Mouse (Mus musculus) thymus, adult 2 months (tissue): Measurements from ENCODE around the gene Scamp4. TPM values are rescaled to one million over a fixed set of nuclear protein-coding genes. Genes with fewer than 3 reads are reported as not detected.

ENCODE experiments used
- DNase-seq: peaks from one replicate; pipeline ENCODE4 v3.0.0; 2021
- H3K27ac ChIP-seq: fragments of 200-500 bp; 2 replicates; pipeline ENCODE4 v1.5.1; 2012; ENCODE audit warnings: low read length, control low read depth; ENCODE audit not compliant: control insufficient read depth, insufficient read depth
- H3K27me3 ChIP-seq: fragments of 200-500 bp; 2 replicates; pipeline ENCODE4 v1.6.1; 2012; ENCODE audit warnings: mild to moderate bottlenecking, low read length, moderate library complexity, mixed read lengths; ENCODE audit not compliant: control insufficient read depth, insufficient read depth
- H3K36me3 ChIP-seq: fragments of 200-500 bp; 2 replicates; pipeline ENCODE4 v1.6.1; 2012; ENCODE audit warnings: mild to moderate bottlenecking, low read length, moderate library complexity; ENCODE audit not compliant: control insufficient read depth, insufficient read depth
- H3K4me1 ChIP-seq: fragments of 200-500 bp; replicated peaks from 2 replicates; pipeline ENCODE4 v1.6.1; 2012; ENCODE audit warnings: low read length; ENCODE audit not compliant: control insufficient read depth, insufficient read depth
- H3K4me3 ChIP-seq: fragments of 200-500 bp; 2 replicates; pipeline ENCODE4 v1.5.1; 2012; ENCODE audit warnings: mild to moderate bottlenecking, low read length, control low read depth, moderate library complexity; ENCODE audit not compliant: control insufficient read depth, insufficient read depth
- CTCF ChIP-seq: fragments of 200-500 bp; IDR thresholded peaks from 2 replicates; pipeline ENCODE4 v1.5.1; 2012; ENCODE audit warnings: mild to moderate bottlenecking, control low read depth, low read length, moderate library complexity, borderline replicate concordance; ENCODE audit not compliant: control insufficient read depth, poor library complexity, insufficient read depth; ENCODE audit errors: extremely low read depth
- POLR2A ChIP-seq: fragments of 200-500 bp; IDR thresholded peaks from 2 replicates; pipeline ENCODE4 v1.6.1; 2012; ENCODE audit warnings: mild to moderate bottlenecking, low read length, control low read depth, moderate library complexity; ENCODE audit not compliant: control insufficient read depth, poor library complexity, insufficient read depth; ENCODE audit errors: extremely low read depth
- WGBS: fragments of 180-500 bp; shearing (Covaris S2); methylation state at CpG from one replicate; pipeline ENCODE4 v1.1.7; 2018; 5-methylcytosine and 5-hydroxymethylcytosine counted together
- polyA plus RNA-seq: library from polyadenylated mRNA; depleted of rRNA; stranded (reverse); fragments of >200 nt; gene quantifications from 2 replicates; pipeline ENCODE4 v1.2.3, GENCODE M21; 2012

Scamp4 gene
- polyA plus RNA-seq, 1 experiment = 156 TPM

DNA sequence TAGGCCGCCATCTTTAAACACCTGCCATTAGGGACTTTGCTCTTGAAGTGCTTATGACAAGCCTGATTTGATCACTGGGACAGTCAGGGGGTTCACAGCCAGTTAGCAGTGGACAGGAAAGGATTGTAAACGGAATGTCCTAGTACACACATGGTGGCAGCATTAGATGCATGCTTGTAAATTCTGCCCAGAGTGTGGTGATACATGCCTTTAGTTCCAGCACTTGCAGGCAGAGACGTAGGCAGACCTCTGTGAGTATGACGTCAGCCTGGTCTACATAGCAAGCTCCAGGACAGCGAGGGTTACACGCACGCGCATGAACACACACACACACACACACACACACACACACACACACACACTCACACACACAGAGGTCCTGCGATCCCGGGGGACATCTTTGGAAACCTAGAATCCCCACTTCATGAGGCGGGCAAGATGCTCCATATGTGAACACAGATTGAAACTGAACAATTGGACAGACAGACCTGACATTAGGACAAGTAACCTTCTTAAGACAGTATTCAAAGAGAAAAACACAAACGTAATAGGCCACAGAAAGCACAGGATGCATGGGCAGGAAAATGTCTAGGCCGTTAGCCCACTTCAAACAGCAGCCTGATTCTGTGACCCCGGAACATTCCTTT lies 55.6 kb downstream of the Scamp4 start:
- 16% methylated on average over 14 of the region's 14 CpGs for WGBS
- peak; percentile 48 for DNase-seq
- no peak overlapping the region for H3K4me3 ChIP-seq
- peak overlapping the region; percentile 89 for H3K27ac ChIP-seq
- TF ChIP-seq POLR2A (no peak), CTCF (no peak)
- H3K36me3 ChIP-seq = no peaks in the 10 kb centered on the region
- no peaks in the 10 kb centered on the region for H3K27me3 ChIP-seq
- peaks cover 51% of the 10 kb centered on the region for H3K4me1 ChIP-seq

DNA sequence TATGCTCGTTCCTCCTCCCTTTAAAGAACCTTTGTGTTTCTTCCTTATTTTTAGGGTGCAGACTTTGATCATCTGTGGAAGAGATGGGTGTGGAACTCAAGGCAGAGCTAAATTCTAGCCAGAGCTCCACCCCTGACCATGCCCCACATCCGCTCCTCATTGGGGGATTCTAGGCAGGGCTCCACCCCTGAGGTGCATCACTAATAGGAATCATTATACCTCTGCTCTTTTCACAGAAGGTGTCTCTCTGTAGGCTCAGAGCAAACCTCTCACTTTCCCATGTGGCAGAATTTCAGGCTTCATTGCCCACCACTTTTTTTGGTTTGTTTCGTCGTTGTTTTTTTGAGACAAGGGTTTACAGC lies 56.1 kb downstream of the Scamp4 start:
- Histone ChIP-seq H3K27me3 (no peaks in the 10 kb centered on the region), H3K4me3 (peak overlapping the region; percentile 27), H3K4me1 (peaks cover 56% of the 10 kb centered on the region), H3K27ac (peak overlapping the region; percentile 89), H3K36me3 (no peaks in the 10 kb centered on the region)
- DNase-seq = peak; percentile 47
- 5% methylated on average over 4 of the region's 4 CpGs for WGBS
- TF ChIP-seq CTCF (no peak), POLR2A (no peak)

DNA sequence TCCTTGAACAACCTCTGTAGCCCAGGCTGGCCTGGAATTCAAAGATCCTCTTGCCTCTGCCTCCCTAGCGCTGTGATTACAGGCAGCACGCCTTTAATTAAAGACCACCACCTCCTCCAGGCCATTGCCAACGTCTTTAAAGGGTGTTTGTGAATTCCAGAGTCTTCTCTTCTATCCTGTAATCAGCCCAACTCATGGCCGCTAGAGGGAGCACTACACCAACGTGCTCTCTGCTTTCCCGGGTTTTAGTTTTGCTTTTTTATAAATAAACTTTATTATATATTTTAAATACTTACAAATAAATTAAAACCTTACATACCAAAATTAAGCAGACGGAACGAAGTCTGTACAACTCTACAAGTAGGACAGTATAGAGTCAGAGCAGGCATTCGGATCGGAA lies 56.5 kb downstream of the Scamp4 start:
- H3K27ac ChIP-seq = peak overlapping the region; percentile 89
- no peaks in the 10 kb centered on the region for H3K36me3 ChIP-seq
- peak; percentile 78 for DNase-seq
- 10% methylated on average over 10 of the region's 10 CpGs for WGBS
- peak overlapping the region; percentile 27 for H3K4me3 ChIP-seq
- H3K4me1 ChIP-seq = peaks cover 59% of the 10 kb centered on the region
- no peaks in the 10 kb centered on the region for H3K27me3 ChIP-seq
- 0 out of 2 replicates have a peak, but pooled peaks have one; percentile 19 for TF ChIP-seq CTCF
- no peak for TF ChIP-seq POLR2A

DNA sequence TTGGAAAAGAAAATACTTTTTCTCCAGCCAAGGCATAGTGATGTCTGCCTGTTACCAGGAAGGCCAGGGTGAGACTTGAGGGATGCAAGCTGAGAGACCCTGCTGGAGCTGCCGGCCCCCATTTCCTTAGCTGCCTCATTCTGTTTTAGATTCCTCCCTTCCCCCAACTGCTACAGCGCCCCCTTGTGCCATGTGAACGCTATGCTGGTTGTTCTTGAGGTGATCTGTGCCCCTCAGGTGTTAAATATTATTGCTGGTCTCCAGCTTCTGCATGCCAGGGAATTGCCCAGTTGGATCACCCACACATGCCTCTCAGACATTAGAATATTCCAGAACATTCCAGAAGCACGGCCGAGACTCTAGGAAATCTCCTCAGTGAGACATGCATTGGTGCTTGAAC lies 58.5 kb downstream of the Scamp4 start:
- 44% methylated on average over 5 of the region's 5 CpGs for WGBS
- peak; percentile 85 for DNase-seq
- Histone ChIP-seq H3K4me1 (peaks cover 62% of the 10 kb centered on the region), H3K27me3 (no peaks in the 10 kb centered on the region), H3K36me3 (peaks cover 8% of the 10 kb centered on the region), H3K27ac (no peak overlapping the region), H3K4me3 (no peak overlapping the region)
- TF ChIP-seq POLR2A (no peak), CTCF (peak; percentile 71; the same call in 1 of the 2 replicates)

DNA sequence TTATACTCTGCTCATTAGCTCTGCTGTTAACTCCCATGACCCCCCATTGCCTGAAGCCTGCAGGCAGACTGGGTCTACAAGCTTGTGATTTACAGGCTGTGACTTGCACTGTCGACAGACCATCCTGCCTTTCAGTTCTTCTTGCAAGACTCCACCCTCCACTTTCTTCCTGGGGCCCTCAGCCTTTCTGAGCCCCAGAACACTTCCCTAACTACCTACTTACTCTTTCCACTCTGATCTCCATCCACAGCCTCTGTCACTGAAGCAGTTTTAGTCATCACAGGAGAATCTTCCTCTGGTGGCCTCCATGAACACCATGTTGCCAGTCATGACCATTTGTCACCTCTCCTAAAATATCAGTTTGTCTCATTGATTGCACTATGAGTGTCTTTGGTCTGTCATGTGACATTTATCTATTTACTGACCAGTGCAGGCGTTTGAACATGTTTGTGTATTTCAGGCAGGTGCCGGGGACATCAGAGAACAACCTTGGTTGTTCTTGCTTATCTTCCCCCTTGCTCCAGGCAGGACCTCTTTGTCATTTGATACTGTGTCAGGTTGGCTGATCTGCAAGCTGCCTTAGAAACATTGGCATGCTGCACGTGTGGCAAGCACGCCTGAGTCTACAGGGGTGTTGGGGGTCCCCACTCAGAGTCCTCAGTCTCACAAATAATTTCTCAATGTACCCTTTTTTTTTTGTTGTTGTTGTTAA lies 61.0 kb downstream of the Scamp4 start:
- Histone ChIP-seq H3K36me3 (peaks cover 33% of the 10 kb centered on the region), H3K27ac (peak overlapping the region; percentile 63), H3K4me3 (no peak overlapping the region), H3K27me3 (no peaks in the 10 kb centered on the region), H3K4me1 (peaks cover 44% of the 10 kb centered on the region)
- TF ChIP-seq CTCF = no peak
- TF ChIP-seq POLR2A = no peak
- DNase-seq = no peak
- WGBS = 44% methylated on average over 5 of the region's 5 CpGs

DNA sequence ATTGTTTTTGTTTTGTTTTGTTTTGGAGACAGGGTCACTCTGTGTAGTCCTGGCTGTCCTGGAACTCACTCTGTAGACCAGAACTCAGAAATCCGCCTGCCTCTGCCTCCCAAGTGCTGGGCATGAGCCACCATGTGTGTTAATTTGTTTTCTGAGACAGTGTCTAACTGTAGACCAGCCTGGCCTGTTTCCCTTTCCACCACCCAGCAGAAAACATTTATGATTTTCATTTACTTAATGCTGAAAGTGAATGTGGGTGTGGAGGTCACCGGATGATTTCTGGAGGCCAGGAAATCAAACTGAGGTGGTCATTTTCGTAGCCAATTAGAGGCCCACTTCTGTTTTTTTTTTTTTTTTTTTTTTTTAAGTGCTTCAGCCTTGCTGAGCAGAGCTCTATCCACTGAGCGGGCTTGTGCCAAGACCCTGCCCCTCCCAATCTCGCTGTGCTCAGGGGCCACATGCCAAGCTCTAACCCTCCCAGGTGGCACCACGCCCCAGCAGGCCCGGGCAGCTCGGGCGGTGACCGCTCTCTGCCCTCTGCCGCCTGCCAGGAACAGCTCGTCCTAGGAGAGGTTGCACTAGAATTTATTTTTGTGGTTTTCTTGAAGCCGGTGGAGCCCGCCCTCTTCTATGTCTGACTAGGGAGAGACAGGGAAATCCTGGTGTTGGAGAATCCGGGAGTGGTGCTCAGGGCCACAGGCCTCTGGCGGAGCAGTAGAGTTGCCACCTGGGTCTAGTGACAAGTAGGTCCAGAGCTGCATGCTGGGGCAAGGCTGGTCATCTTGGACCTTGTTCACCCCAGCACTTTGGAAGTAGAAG lies 61.7 kb downstream of the Scamp4 start:
- no peak for TF ChIP-seq POLR2A
- TF ChIP-seq CTCF = no peak
- peaks cover 39% of the 10 kb centered on the region for H3K4me1 ChIP-seq
- H3K4me3 ChIP-seq = no peak overlapping the region
- H3K27ac ChIP-seq = peak overlapping the region; percentile 63
- 12% methylated on average over 16 of the region's 16 CpGs for WGBS
- peaks cover 41% of the 10 kb centered on the region for H3K36me3 ChIP-seq
- no peak for DNase-seq
- H3K27me3 ChIP-seq = no peaks in the 10 kb centered on the region
